Mouse (Mus musculus): ENCODE results near the gene 2410004P03Rik. TPM values are rescaled to one million over a fixed set of nuclear protein-coding genes. Genes with fewer than 3 reads are reported as not detected.

Gene 2410004P03Rik
- polyA plus RNA-seq, 1 experiment from 2014 or later, result 0.13 TPM

GRCm38 (mm10) chr12:16977120-16977519 is 34.4 kb downstream of the 2410004P03Rik start:
- Histone ChIP-seq H3K9ac (ENCODE audit: low read depth, low read length) (no peak overlapping the region), H3K4me3 (ENCODE audit: low read length) (no peak overlapping the region), H3K27me3 (replicated peaks; ENCODE audit: control insufficient read depth, insufficient read depth, low read length) (no peaks in the 10 kb centered on the region), H3K4me2 (ENCODE audit: low read depth, low read length) (no peak overlapping the region), H3K4me1 (ENCODE audit: control insufficient read depth, insufficient read depth, low read length) (no peaks in the 10 kb centered on the region), H3K36me3 (ENCODE audit: control insufficient read depth, insufficient read depth, low read length) (peaks cover 13% of the 10 kb centered on the region; the same call in 1 of the 2 replicates), H3K27ac (ENCODE audit: low read length) (no peak overlapping the region), H3K9me3 (ENCODE audit: control insufficient read depth, low read length) (no peaks in the 10 kb centered on the region)
- no peak for ATAC-seq

- H3K9ac ChIP-seq (ENCODE audit: low read depth, low read length), result no peak overlapping the region
- no peaks in the 10 kb centered on the region for H3K27me3 ChIP-seq (replicated peaks; ENCODE audit: control insufficient read depth, insufficient read depth, low read length)
- no peak overlapping the region for H3K4me2 ChIP-seq (ENCODE audit: low read depth, low read length)
- WGBS, result 95% methylated on average over 2 of the region's 2 CpGs
- 0 out of 2 replicates have a peak, but pooled peaks cover 3% of the 10 kb centered on the region for H3K36me3 ChIP-seq (ENCODE audit: control insufficient read depth, insufficient read depth, low read length)
- H3K4me1 ChIP-seq (ENCODE audit: control insufficient read depth, insufficient read depth, low read length), result no peaks in the 10 kb centered on the region
- H3K27ac ChIP-seq (ENCODE audit: low read length), result no peak overlapping the region
- H3K4me3 ChIP-seq (ENCODE audit: low read length), result no peak overlapping the region
- H3K9me3 ChIP-seq (ENCODE audit: control insufficient read depth, low read length), result no peaks in the 10 kb centered on the region
- ATAC-seq, result no peak
Measured at GRCm38 (mm10) chr12:16966811-16967210, 44.7 kb downstream of the 2410004P03Rik start.

GRCm38 (mm10) chr12:16963354-16963753 is 48.2 kb downstream of the 2410004P03Rik start:
- peaks cover 9% of the 10 kb centered on the region for H3K36me3 ChIP-seq (ENCODE audit: control insufficient read depth, insufficient read depth, low read length)
- ATAC-seq, result no peak

GRCm38 (mm10) chr12:16958851-16959250 is 52.7 kb downstream of the 2410004P03Rik start:
- Histone ChIP-seq H3K4me3 (ENCODE audit: low read length) (no peak overlapping the region), H3K9me3 (ENCODE audit: control insufficient read depth, low read length) (no peaks in the 10 kb centered on the region), H3K36me3 (ENCODE audit: control insufficient read depth, insufficient read depth, low read length) (peaks cover 11% of the 10 kb centered on the region), H3K4me2 (ENCODE audit: low read depth, low read length) (no peak overlapping the region), H3K4me1 (ENCODE audit: control insufficient read depth, insufficient read depth, low read length) (no peaks in the 10 kb centered on the region), H3K27ac (ENCODE audit: low read length) (no peak overlapping the region), H3K9ac (ENCODE audit: low read depth, low read length) (no peak overlapping the region), H3K27me3 (replicated peaks; ENCODE audit: control insufficient read depth, insufficient read depth, low read length) (no peaks in the 10 kb centered on the region)
- no peak for ATAC-seq
- whole genome bisulfite sequencing, result 71% methylated on average over 1 of the region's 1 CpGs

More at GRCm38 (mm10) chr12:16963354-16963753, 48.2 kb downstream of the 2410004P03Rik start:
- Histone ChIP-seq H3K4me1 (ENCODE audit: control insufficient read depth, insufficient read depth, low read length) (no peaks in the 10 kb centered on the region), H3K4me3 (ENCODE audit: low read length) (no peak overlapping the region), H3K4me2 (ENCODE audit: low read depth, low read length) (no peak overlapping the region), H3K9ac (ENCODE audit: low read depth, low read length) (no peak overlapping the region), H3K27ac (ENCODE audit: low read length) (no peak overlapping the region), H3K27me3 (replicated peaks; ENCODE audit: control insufficient read depth, insufficient read depth, low read length) (no peaks in the 10 kb centered on the region), H3K9me3 (ENCODE audit: control insufficient read depth, low read length) (no peaks in the 10 kb centered on the region)
- 77% methylated on average over 2 of the region's 2 CpGs for WGBS

Other genes with a start within 250 kb of the 2410004P03Rik start
- 3.8 and 5.4 TPM in 2 replicates for gene Greb1, start 210.8 kb downstream of the 2410004P03Rik start, polyA plus RNA-seq (2015; fragmentation: Nextera tagmentation; extraction: Ambion mirVana)
- gene E2f6, start 200.8 kb downstream of the 2410004P03Rik start, polyA plus RNA-seq (2015; fragmentation: Nextera tagmentation; extraction: Ambion mirVana), result 28.9 and 29.5 TPM in 2 replicates
- 10.9 TPM in 2 replicates for gene Rock2, start 116.8 kb downstream of the 2410004P03Rik start, polyA plus RNA-seq (2015; fragmentation: Nextera tagmentation; extraction: Ambion mirVana)
- gene Pqlc3, start 11.3 kb downstream of the 2410004P03Rik start, polyA plus RNA-seq (2015; fragmentation: Nextera tagmentation; extraction: Ambion mirVana), result 14.4 and 15.4 TPM in 2 replicates
- gene Kcnf1, start 165.2 kb upstream of the 2410004P03Rik start, polyA plus RNA-seq (2015; fragmentation: Nextera tagmentation; extraction: Ambion mirVana), result 0.61 and 0.66 TPM in 2 replicates